Mouse (Mus musculus) neural tube, embryonic 13.5 days (tissue): ENCODE data around the gene Arpc1a. TPM values are rescaled to one million over a fixed set of nuclear protein-coding genes. Genes with fewer than 3 reads are reported as not detected.

Source experiments
- ATAC-seq: fragments of 200-750 bp; cut with Nextera tagmentation; 2 replicates; pipeline ENCODE4 v1.8.0; 2017; ENCODE audit warnings: low read depth, mild to moderate bottlenecking, moderate TSS enrichment, moderate library complexity
- H3K27ac ChIP-seq: fragments of 300-500 bp; sonication (generic); replicated peaks from 2 replicates; pipeline ENCODE4 v1.5.1; 2015; ENCODE audit warnings: moderate library complexity, mild to moderate bottlenecking, inconsistent platforms
- H3K27me3 ChIP-seq: fragments of 300-500 bp; sonication (generic); 2 replicates; pipeline ENCODE4 v1.6.1; 2015; ENCODE audit warnings: mild to moderate bottlenecking, inconsistent platforms
- H3K36me3 ChIP-seq: fragments of 300-500 bp; sonication (generic); 2 replicates; pipeline ENCODE4 v1.6.1; 2015; ENCODE audit warnings: mild to moderate bottlenecking, inconsistent platforms
- H3K4me1 ChIP-seq: fragments of 300-500 bp; sonication (generic); replicated peaks from 2 replicates; pipeline ENCODE4 v1.6.1; 2015; ENCODE audit warnings: inconsistent platforms
- H3K4me2 ChIP-seq: fragments of 300-500 bp; sonication (generic); 2 replicates; pipeline ENCODE4 v1.6.1; 2015; ENCODE audit warnings: inconsistent platforms, mild to moderate bottlenecking, moderate library complexity
- H3K4me3 ChIP-seq: fragments of 300-500 bp; sonication (generic); 2 replicates; pipeline ENCODE4 v1.5.1; 2015; ENCODE audit warnings: mild to moderate bottlenecking, inconsistent platforms
- H3K9ac ChIP-seq: fragments of 300-500 bp; sonication (generic); 2 replicates; pipeline ENCODE4 v1.6.1; 2015; ENCODE audit warnings: moderate library complexity, mild to moderate bottlenecking, inconsistent platforms
- H3K9me3 ChIP-seq: fragments of 300-500 bp; sonication (generic); 2 replicates; pipeline ENCODE4 v1.6.1; 2016; ENCODE audit warnings: inconsistent platforms
- WGBS: fragments of 180-500 bp; shearing (Covaris S2); methylation state at CpG from one replicate; pipeline ENCODE4 v1.1.7; 2015; 5-methylcytosine and 5-hydroxymethylcytosine counted together
- polyA plus RNA-seq: library from polyadenylated mRNA; unstranded; fragments of >200 nt; fragmentation: Nextera tagmentation; extraction: Ambion mirVana; gene quantifications from 2 replicates; pipeline ENCODE4 v1.2.1, GENCODE M21; 2015

Arpc1a gene
- polyA plus RNA-seq, 1 experiment from 2014 or later: 239 TPM

DNA sequence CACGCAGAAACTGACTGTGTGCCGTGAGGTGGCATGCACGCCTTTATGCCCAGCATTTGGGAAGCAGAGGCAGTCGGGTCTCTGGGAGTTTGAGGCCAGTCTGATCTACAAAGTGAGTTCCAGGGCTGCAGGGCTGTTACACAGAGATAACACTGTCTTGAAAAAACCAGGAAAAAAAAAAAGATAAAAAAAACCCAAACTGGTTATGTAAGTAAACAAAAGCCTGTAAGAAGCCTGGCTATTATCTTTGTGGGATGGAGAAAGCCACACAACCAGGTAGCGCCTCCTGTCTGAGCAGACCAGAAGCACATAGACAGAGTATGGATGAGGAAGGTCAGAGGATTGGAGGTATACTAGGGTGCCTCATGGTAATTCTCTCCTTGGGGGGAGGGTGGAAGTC lies 69.1 kb downstream of the Arpc1a start:
- Histone ChIP-seq H3K4me1 (no peaks in the 10 kb centered on the region), H3K36me3 (peaks cover 93% of the 10 kb centered on the region), H3K9ac (no peak overlapping the region), H3K4me2 (no peak overlapping the region), H3K4me3 (no peak overlapping the region), H3K27ac (no peak overlapping the region), H3K9me3 (no peaks in the 10 kb centered on the region), H3K27me3 (no peaks in the 10 kb centered on the region)
- no peak for ATAC-seq
- 96% methylated on average over 5 of the region's 5 CpGs for WGBS

Other genes with a start within 250 kb of the Arpc1a start
- gene Smurf1, start 118.0 kb upstream of the Arpc1a start, polyA plus RNA-seq: 25.3 and 25.8 TPM in 2 replicates
- gene Gm4871, start 51.1 kb upstream of the Arpc1a start, polyA plus RNA-seq: not detected in 2 replicates
- gene 1700018F24Rik, start 40.8 kb upstream of the Arpc1a start, polyA plus RNA-seq: not detected in 2 replicates
- gene Kpna7, start 200 bp downstream of the Arpc1a start, polyA plus RNA-seq: not detected in 2 replicates
- gene Arpc1b, start 30.4 kb downstream of the Arpc1a start, polyA plus RNA-seq: 95.1 and 106 TPM in 2 replicates
- 108 and 123 TPM in 2 replicates for gene Pdap1, start 56.4 kb downstream of the Arpc1a start, polyA plus RNA-seq
- 206 and 223 TPM in 2 replicates for gene Bud31, start 56.5 kb downstream of the Arpc1a start, polyA plus RNA-seq
- gene Ptcd1, start 83.3 kb downstream of the Arpc1a start, polyA plus RNA-seq: 18.8 and 20.9 TPM in 2 replicates
- 47.7 and 48.9 TPM in 2 replicates for gene Cpsf4, start 83.4 kb downstream of the Arpc1a start, polyA plus RNA-seq
- 763 and 785 TPM in 2 replicates for gene Atp5j2, start 108.2 kb downstream of the Arpc1a start, polyA plus RNA-seq
- gene Zkscan14, start 118.0 kb downstream of the Arpc1a start, polyA plus RNA-seq: 13.6 and 14.6 TPM in 2 replicates
- gene Zkscan5, start 120.7 kb downstream of the Arpc1a start, polyA plus RNA-seq: 15.3 and 17.2 TPM in 2 replicates
- 35.3 and 41.2 TPM in 2 replicates for gene Zfp655, start 147.9 kb downstream of the Arpc1a start, polyA plus RNA-seq
- 0.49 and 0.91 TPM in 2 replicates for gene Zscan25, start 196.7 kb downstream of the Arpc1a start, polyA plus RNA-seq